Mouse (Mus musculus): ENCODE results near the gene Ajm1.

DNA sequence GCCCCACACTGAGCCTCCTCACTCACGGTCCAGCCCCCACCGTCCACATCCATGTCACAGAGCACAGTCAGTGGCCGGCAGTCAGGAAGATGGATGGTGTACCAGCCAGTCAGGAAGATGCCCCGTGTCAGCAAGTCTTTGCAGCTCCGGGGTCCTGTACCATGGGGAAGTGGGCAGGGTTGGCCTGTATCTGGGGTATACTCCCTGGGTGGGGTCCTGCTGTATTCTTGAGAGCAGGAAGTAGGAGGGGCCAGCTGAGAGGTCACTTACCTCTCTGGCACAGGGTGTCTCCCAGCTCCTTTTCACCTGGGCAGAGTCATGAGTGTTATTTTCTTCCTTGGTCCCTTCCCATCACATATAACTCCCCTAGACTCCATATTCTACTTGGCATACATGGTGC is 44.4 kb upstream of the Ajm1 start:
- TF ChIP-seq POLR2A (IDR thresholded peaks at IDR 0.05; ENCODE audit: low read depth, low read length), result no peak
- no peak for TF ChIP-seq CTCF (IDR thresholded peaks at IDR 0.05; ENCODE audit: extremely low read depth, insufficient read length, insufficient replicate concordance, low read depth, low read length)

Data from small intestine, adult 2 months (tissue).